Mouse (Mus musculus) limb, embryonic 14.5 days (tissue): ENCODE measurements around the gene Ubfd1. TPM values are rescaled to one million over a fixed set of nuclear protein-coding genes. Genes with fewer than 3 reads are reported as not detected.
A peak's percentile ranks its signal among the peaks of the same experiment; 100 is the strongest.
"Not testable (repeated sequence)": the region's sequence is repeated elsewhere in the genome, so short reads cannot be mapped to it uniquely, and the experiment has no call there.

ENCODE experiments used
- ATAC-seq: fragments of 200-750 bp; cut with Nextera tagmentation; 2 replicates; pipeline ENCODE4 v1.8.0; 2017; ENCODE audit warnings: low read depth, moderate number of reproducible peaks, moderate TSS enrichment; ENCODE audit not compliant: low FRiP score
- DNase-seq: peaks from one replicate; pipeline ENCODE4 v3.0.0-alpha.2; 2015; ENCODE audit warnings: low spot score
- H3K27ac ChIP-seq: fragments of 300-500 bp; sonication (generic); replicated peaks from 2 replicates; pipeline ENCODE4 v1.5.1; 2014; ENCODE audit warnings: low read depth, mild to moderate bottlenecking, low read length, moderate library complexity, mixed read lengths
- H3K27me3 ChIP-seq: fragments of 300-500 bp; sonication (generic); 2 replicates; pipeline ENCODE4 v1.6.1; 2014; ENCODE audit warnings: low read length, mixed read lengths; ENCODE audit not compliant: control insufficient read depth, insufficient read depth
- H3K36me3 ChIP-seq: fragments of 300-500 bp; sonication (generic); 2 replicates; pipeline ENCODE4 v1.6.1; 2014; ENCODE audit warnings: mild to moderate bottlenecking, low read length, moderate library complexity, mixed read lengths; ENCODE audit not compliant: control insufficient read depth, insufficient read depth
- H3K4me1 ChIP-seq: fragments of 300-500 bp; sonication (generic); 2 replicates; pipeline ENCODE4 v1.6.1; 2014; ENCODE audit warnings: antibody characterized with exemption, low read length, mixed read lengths; ENCODE audit not compliant: control insufficient read depth, insufficient read depth
- H3K4me2 ChIP-seq: fragments of 300-500 bp; sonication (generic); replicated peaks from 2 replicates; pipeline ENCODE4 v1.6.1; 2014; ENCODE audit warnings: low read depth, mild to moderate bottlenecking, low read length, moderate library complexity; ENCODE audit not compliant: severe bottlenecking
- H3K4me3 ChIP-seq: fragments of 300-500 bp; sonication (generic); replicated peaks from 2 replicates; pipeline ENCODE4 v1.5.1; 2014; ENCODE audit warnings: low read length
- H3K9ac ChIP-seq: fragments of 300-500 bp; sonication (generic); 2 replicates; pipeline ENCODE4 v1.6.1; 2014; ENCODE audit warnings: mild to moderate bottlenecking, low read depth, low read length, moderate library complexity; ENCODE audit not compliant: severe bottlenecking
- H3K9me3 ChIP-seq: fragments of 300-500 bp; sonication (generic); 2 replicates; pipeline ENCODE4 v1.6.1; 2016; ENCODE audit warnings: low read length; ENCODE audit not compliant: control insufficient read depth
- POLR2A ChIP-seq: fragments of 200-500 bp; IDR thresholded peaks from 2 replicates; pipeline ENCODE4 v1.8.0; 2012; ENCODE audit warnings: inconsistent platforms, mild to moderate bottlenecking, moderate library complexity, borderline replicate concordance; ENCODE audit not compliant: insufficient read depth, insufficient read length; ENCODE audit errors: extremely low read depth
- WGBS: fragments of 180-500 bp; shearing (Covaris S2); extraction: QIAGEN DNeasy Blood & Tissue Kit; methylation state at CpG from one replicate; pipeline ENCODE4 v1.1.7; 2014; 5-methylcytosine and 5-hydroxymethylcytosine counted together
- polyA plus RNA-seq, 2 experiments: library from polyadenylated mRNA; depleted of rRNA in 1 of 2; stranded (reverse) in 1 of 2; unstranded in 1 of 2; fragments of >200 nt; fragmentation: Nextera tagmentation in 1 of 2; extraction: Ambion mirVana in 1 of 2; gene quantifications; 2 replicates each; pipeline versions ENCODE4 v1.2.1 to v1.2.3; 2012 to 2014

Gene Ubfd1
- polyA plus RNA-seq, 2 experiments, result 75.7 to 96.4 TPM

GRCm38 (mm10) chr7:122087195-122087982, 20.4 kb downstream of the Ubfd1 start:
- DNase-seq (no peak), ATAC-seq (no peak)
- no peak for TF ChIP-seq POLR2A
- 92% methylated on average over 11 of the region's 11 CpGs for WGBS
- H3K27me3 ChIP-seq, result no peaks in the 10 kb centered on the region
- no peak overlapping the region for H3K9ac ChIP-seq
- no peak overlapping the region for H3K4me3 ChIP-seq
- no peak overlapping the region for H3K4me2 ChIP-seq
- H3K36me3 ChIP-seq, result peaks cover 81% of the 10 kb centered on the region
- H3K27ac ChIP-seq, result no peak overlapping the region
- no peaks in the 10 kb centered on the region for H3K4me1 ChIP-seq
- H3K9me3 ChIP-seq, result no peaks in the 10 kb centered on the region

- Histone ChIP-seq H3K4me1 (0 out of 2 replicates have a peak, but pooled peaks cover 2% of the 10 kb centered on the region), H3K27ac (no peak overlapping the region), H3K4me2 (no peak overlapping the region), H3K36me3 (peaks cover 74% of the 10 kb centered on the region), H3K9ac (no peak overlapping the region), H3K27me3 (no peaks in the 10 kb centered on the region), H3K4me3 (no peak overlapping the region), H3K9me3 (no peaks in the 10 kb centered on the region)
- no peak for TF ChIP-seq POLR2A
- ATAC-seq (no peak), DNase-seq (no peak)
- WGBS, result 95% methylated on average over 2 of the region's 2 CpGs
Observed at GRCm38 (mm10) chr7:122094564-122095330, 27.8 kb downstream of the Ubfd1 start.

DNA sequence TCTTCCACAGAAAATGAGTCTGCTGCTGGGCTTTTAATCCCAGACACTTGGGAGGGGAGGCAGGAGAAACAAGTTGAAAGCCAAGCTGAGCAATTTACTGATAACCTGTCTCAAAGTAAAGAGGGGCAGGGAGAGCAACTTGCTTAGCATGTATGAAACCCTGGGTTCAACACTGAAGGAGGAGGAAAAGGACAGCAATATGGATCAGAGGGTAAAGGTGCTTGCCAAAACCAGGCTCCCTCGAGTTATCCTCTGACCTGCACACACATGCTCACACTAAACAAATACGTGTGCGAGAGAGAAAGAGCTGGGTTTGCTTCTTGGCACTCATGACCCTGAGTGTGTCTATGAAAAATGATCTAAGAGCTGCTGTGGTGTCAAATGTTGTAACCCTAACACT, 31.0 kb downstream of the Ubfd1 start:
- DNase-seq (no peak), ATAC-seq (no peak)
- peaks cover 8% of the 10 kb centered on the region for H3K4me1 ChIP-seq
- H3K4me3 ChIP-seq, result no peak overlapping the region
- no peak for TF ChIP-seq POLR2A
- WGBS, result 93% methylated on average over 3 of the region's 3 CpGs
- no peaks in the 10 kb centered on the region for H3K9me3 ChIP-seq
- no peaks in the 10 kb centered on the region for H3K27me3 ChIP-seq
- H3K27ac ChIP-seq, result no peak overlapping the region
- H3K4me2 ChIP-seq, result no peak overlapping the region
- no peak overlapping the region for H3K9ac ChIP-seq
- peaks cover 42% of the 10 kb centered on the region for H3K36me3 ChIP-seq

- peaks cover 39% of the 10 kb centered on the region for H3K36me3 ChIP-seq
- ATAC-seq (no peak), DNase-seq (peak; percentile 42)
- H3K27me3 ChIP-seq, result no peaks in the 10 kb centered on the region
- H3K9me3 ChIP-seq, result no peaks in the 10 kb centered on the region
- H3K4me2 ChIP-seq, result no peak overlapping the region
- H3K4me1 ChIP-seq, result peaks cover 8% of the 10 kb centered on the region
- WGBS, result 65% methylated on average over 4 of the region's 4 CpGs
- H3K4me3 ChIP-seq, result no peak overlapping the region
- H3K9ac ChIP-seq, result no peak overlapping the region
- H3K27ac ChIP-seq, result no peak overlapping the region
- no peak for TF ChIP-seq POLR2A
Observed at GRCm38 (mm10) chr7:122099222-122099621, 32.2 kb downstream of the Ubfd1 start.

GRCm38 (mm10) chr7:122101014-122101746, 34.2 kb downstream of the Ubfd1 start:
- peak; percentile 68 for ATAC-seq
- not testable (repeated sequence) for DNase-seq, H3K27me3 ChIP-seq, H3K9me3 ChIP-seq, H3K4me1 ChIP-seq, H3K27ac ChIP-seq
- peak overlapping the region; percentile 85 for H3K9ac ChIP-seq
- peak overlapping the region; percentile 66 for H3K4me3 ChIP-seq
- WGBS, result 6% methylated on average over 21 of the region's 28 CpGs
- H3K4me2 ChIP-seq, result peak overlapping the region; percentile 79
- peaks cover 19% of the 10 kb centered on the region for H3K36me3 ChIP-seq
